Comparison of ENCODE assay signal across 1 mouse cellular context in the genomic region with DNA sequence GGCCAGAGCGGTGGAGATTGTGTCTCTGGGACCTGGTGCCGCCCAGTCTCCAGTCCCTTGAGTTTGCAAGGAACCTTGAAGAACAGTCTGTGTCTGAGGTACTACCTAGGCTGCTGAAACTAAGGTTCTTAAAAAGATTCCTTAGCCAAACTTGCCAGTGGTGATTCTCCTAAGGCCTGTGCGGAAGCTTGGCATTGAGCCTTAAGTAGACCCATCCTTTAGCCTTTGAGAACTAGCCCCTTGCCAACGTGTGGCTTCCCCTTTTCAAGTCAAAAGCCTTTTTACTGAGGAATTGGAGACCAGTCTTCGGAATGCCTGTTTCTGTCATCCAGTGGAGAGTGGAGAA.
TF ChIP-seq lines count a peak whose summit lies in the region.

No protein-coding gene starts in this region.

TF ChIP-seq in myocyte, 11 proteins besides CTCF, POLR2A, EP300 and RAD21 (continued from another document):
- TF ChIP-seq POLR2AphosphoS2 (IDR thresholded peaks at IDR 0.05; ENCODE audit: insufficient read length, low read depth) (no peak), TCF3 (IDR thresholded peaks at IDR 0.05; ENCODE audit: insufficient read length, low read depth) (no peak), E2F4 (IDR thresholded peaks at IDR 0.05; ENCODE audit: insufficient read depth) (no peak), MYOG (IDR thresholded peaks at IDR 0.05; ENCODE audit: control insufficient read depth in 1 of 3, insufficient read depth in 1 of 3, insufficient read length in 2 of 3, low read depth in 2 of 3) (no peak), USF1 (IDR thresholded peaks at IDR 0.05; ENCODE audit: low read depth) (no peak), MYOD1 (IDR thresholded peaks at IDR 0.05; ENCODE audit: control insufficient read depth in 1 of 3, insufficient read length in 2 of 3, low read depth in 2 of 3) (no peak), MAX (IDR thresholded peaks at IDR 0.05; ENCODE audit: low read depth) (no peak), SRF (IDR thresholded peaks at IDR 0.05; ENCODE audit: control insufficient read depth, insufficient read length, low read depth) (no peak), TCF12 (IDR thresholded peaks at IDR 0.05; ENCODE audit: insufficient read depth, poor library complexity, severe bottlenecking) (no peak)
TF ChIP-seq in myocyte: peak in this region for 0.
